Mouse (Mus musculus) lung, postnatal 10 days (tissue): ENCODE measurements at regions not wholly inside any gene's neighbourhood (a gene's known extent, or its start where the extent isn't known, plus 50 kb on each side); places are given as distances from the start of the nearest gene placed in this dataset.
"Not testable (repeated sequence)": the region's sequence is repeated elsewhere in the genome, so short reads cannot be mapped to it uniquely, and the experiment has no call there.

Experiments
- DNase-seq: peaks from one replicate; pipeline ENCODE4 v3.0.0; 2021

- DNase-seq, result no peak
Observed at GRCm38 (mm10) chr16:19024010-19024532, 147.2 kb downstream of the Hira start.

DNA sequence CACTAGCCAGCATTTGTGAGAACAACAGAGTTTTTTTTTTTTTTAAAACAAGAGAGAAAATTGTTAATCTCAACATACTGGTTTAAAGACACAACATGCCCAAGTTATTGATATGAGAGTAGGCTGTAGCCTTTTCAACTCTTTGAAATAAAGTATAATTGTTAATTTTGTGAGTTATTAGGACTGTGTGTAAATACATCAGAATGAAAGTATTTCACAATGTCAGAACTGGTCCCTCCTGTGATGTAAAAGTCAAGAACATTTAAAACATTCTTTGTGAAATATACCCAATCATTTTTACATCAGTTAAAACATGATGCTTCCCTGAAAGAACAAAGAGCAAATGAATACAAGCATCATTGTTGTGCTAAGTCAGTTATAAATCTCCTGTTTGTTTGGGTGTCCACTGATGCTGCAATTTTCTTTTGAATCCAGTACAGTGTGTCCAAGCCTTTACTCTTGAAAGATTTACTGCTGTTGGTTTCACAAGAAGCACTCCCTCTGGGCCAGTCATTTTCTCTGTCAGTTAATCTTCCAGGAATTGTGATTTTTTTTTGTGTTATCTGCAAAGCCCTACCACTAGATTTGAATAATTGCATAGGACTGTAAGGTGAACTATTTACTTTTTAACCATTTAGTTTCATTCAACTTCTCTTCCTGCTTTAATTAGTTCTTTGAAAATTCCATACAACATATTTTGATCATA is 148.5 kb downstream of the Hira start:
- no peak for DNase-seq

GRCm38 (mm10) chr16:19027096-19027495 is 150.3 kb downstream of the Hira start:
- DNase-seq, result no peak

GRCm38 (mm10) chr16:19032582-19032981 is 155.7 kb downstream of the Hira start:
- no peak for DNase-seq

DNA sequence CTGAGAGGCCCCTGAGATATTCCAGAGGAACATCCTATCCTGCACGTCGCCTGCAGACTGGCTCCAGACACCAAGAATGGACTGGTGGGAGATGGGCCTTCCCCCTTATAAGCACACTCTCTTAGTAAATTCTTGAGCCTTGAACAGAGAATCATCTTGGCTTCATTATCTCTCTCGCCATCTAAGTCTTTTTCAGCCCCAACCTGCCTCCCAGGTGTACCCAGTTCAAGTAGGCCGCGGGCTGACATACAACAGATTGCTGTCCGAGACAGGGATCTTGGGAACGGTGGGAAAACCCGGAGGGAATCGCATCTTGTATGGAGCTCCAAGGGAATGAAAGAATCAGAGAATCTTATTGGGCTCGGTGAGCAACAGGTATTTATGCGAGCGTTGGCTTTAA is 158.9 kb downstream of the Hira start:
- no peak for DNase-seq

DNA sequence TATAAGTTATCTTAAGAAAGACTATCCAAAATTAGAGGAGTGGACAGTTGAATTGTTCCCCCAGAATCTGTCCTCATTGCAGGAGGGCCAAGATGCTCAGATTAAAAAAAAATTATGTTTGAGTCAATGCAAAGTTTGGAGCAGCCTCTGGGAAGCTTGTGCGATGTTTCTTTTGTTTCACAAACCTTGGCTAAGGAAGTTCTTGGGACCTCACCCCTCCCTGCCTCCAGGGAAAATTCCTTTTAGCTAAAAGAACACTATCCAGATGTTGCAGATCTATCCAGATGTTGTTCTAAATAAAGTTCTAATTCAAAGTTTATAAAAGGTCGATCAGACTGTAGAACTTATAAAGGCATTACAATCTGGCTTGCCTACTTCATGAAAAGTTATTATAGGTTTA is 160.8 kb downstream of the Hira start:
- no peak for DNase-seq

GRCm38 (mm10) chr16:19052791-19053190 is 176.0 kb downstream of the Hira start:
- peak; percentile 6 for DNase-seq

GRCm38 (mm10) chr16:19060343-19060742 is 183.5 kb downstream of the Hira start:
- no peak for DNase-seq

DNA sequence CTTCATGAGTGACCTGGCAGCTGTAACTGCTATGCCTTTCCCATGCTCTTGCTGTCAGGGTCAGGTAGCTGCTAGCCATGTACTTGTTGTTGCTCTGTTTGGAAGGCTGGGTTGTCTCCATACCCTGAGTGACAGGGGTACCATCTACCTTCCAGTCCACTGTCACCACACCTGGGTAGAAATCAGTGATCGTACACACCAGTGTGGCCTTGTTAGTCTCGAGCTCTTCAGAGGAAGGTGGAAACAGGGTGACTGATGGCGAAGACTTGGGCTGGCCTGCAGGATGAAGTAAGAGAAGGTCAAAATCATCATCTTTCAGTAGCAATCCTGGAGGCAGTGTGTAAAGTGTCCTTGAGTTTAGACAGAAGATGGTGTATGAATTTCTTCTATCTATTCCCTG is 185.0 kb downstream of the Hira start:
- DNase-seq, result no peak

GRCm38 (mm10) chr16:19062557-19063400 is 185.9 kb downstream of the Hira start:
- DNase-seq, result no peak

- DNase-seq, result no peak
Observed at GRCm38 (mm10) chr16:19063401-19063762, 186.5 kb downstream of the Hira start.

DNA sequence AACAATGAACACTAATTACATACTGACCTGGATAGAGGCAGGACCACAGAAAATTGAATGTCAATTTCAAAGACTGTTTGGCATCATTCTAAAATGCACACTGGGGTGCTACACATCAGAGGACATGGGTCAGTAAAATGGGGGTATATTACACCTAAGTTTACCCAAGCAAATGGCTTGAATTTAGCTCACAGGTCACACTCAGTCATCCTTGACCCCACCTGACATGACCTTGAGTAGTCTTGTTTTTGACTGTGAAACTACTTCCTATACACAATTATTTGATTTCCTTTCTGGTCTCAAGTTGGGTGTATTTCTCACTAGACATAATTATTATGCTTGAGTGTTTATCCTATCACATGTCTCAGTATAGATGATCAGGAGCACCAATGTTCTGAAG is 187.6 kb downstream of the Hira start:
- no peak for DNase-seq

GRCm38 (mm10) chr16:19065543-19066141 is 188.8 kb downstream of the Hira start:
- no peak for DNase-seq

- DNase-seq, result no peak
Observed at GRCm38 (mm10) chr16:19066700-19067310, 190.0 kb downstream of the Hira start.

DNA sequence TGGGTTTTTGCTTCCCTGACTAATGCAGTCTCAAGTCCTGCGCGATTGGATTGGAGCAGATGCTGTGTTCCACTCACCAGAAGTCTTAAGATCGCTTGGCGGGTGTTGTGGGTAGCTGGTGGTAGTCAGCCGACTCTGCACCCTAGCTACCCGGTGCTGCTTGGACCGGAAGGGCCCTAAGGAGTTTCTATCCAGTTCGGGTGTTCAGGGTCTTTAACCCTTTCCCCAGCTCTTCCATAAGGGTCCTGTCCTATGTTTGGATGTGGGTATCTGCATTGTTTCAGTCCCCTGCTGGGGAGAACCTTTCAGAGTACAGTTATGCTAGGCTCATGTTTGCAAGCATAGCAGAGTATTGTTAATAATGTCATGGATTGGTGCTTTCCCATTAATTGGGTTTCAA is 206.7 kb downstream of the Hira start:
- DNase-seq, result not testable (repeated sequence)

DNA sequence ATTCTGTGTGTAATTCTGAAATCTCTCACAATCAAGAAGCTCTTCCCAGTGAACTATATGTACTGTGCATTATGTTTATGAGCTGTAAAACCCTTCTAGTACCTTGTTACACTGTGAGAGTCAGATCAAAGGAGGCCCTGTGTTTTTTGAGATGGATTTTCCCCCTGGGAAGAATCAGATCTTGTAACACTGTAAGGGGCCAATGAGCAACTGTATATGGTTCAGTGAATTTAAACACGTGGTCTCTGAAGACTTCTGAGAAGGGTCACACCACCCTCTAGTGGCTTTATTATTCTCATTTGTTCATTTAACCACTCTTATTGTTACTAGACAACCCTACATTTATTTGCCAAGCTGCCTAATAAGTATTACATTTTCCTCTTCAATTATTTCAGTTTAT is 211.1 kb downstream of the Hira start:
- DNase-seq, result no peak
